Comparison of ENCODE assay signal across 8 mouse cellular contexts in the genomic region with DNA sequence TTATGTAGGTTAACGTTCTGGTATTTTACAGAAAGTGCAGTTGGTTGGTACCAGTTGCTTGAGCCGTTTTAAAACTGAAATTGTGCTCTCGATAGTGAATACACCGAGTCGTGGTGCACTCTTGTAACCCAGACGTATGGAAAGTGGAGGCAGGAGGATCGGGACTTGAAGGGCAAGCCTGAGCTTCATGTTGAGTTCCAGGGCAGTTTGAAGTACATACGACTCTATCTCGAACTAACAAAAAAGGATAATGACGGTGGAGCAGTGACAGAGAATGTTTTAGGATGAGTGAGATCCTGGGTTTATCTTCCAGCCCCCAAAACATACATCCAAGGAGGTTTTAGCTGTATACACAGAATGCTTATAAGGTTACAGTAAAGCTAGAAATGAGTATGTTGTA. TPM values are rescaled to one million over a fixed set of nuclear protein-coding genes. Genes with fewer than 3 reads are reported as not detected.
DNase-seq lines count a peak whose midpoint lies in the region; ATAC-seq and TF ChIP-seq lines count a peak whose summit lies in the region.

No protein-coding gene starts in this region.

- no peak for ATAC-seq in heart, embryonic 12.5 days (ENCODE audit: insufficient number of reproducible peaks, low FRiP score)
- ATAC-seq in G1E (ENCODE audit: extremely low read depth, insufficient number of reproducible peaks, low FRiP score, poor library complexity, severe bottlenecking), result no peak
- ATAC-seq in forebrain, embryonic 16.5 days, result no peak
- no peak for ATAC-seq in liver, postnatal 0 days
- no peak for ATAC-seq in granulocyte monocyte progenitor cell, adult 5-6 weeks (replicated peaks; ENCODE audit: poor library complexity, severe bottlenecking)

- no peaks in the 10 kb centered on the region for H3K27me3 ChIP-seq in heart, embryonic 12.5 days (replicated peaks)
- H3K27me3 ChIP-seq in G1E (ENCODE audit: insufficient read depth, low read length), result peaks cover 10% of the 10 kb centered on the region
- H3K27me3 ChIP-seq in forebrain, embryonic 16.5 days (replicated peaks; ENCODE audit: control insufficient read depth, insufficient read depth, low read length), result no peaks in the 10 kb centered on the region
- no peaks in the 10 kb centered on the region for H3K27me3 ChIP-seq in liver, postnatal 0 days (ENCODE audit: insufficient read depth, low read length)

- H3K9ac ChIP-seq in heart, embryonic 12.5 days, result peak overlapping the region; percentile 88
- peak overlapping the region; percentile 81 for H3K9ac ChIP-seq in forebrain, embryonic 16.5 days (replicated peaks; ENCODE audit: low read depth, low read length)
- peak overlapping the region; percentile 96 for H3K9ac ChIP-seq in liver, postnatal 0 days (replicated peaks)

- no peaks in the 10 kb centered on the region for H3K36me3 ChIP-seq in heart, embryonic 12.5 days
- H3K36me3 ChIP-seq in G1E (replicated peaks), result peaks cover 11% of the 10 kb centered on the region
- H3K36me3 ChIP-seq in forebrain, embryonic 16.5 days (ENCODE audit: control insufficient read depth, insufficient read depth), result no peaks in the 10 kb centered on the region
- 0 out of 2 replicates have a peak, but pooled peaks cover 2% of the 10 kb centered on the region for H3K36me3 ChIP-seq in liver, postnatal 0 days (replicated peaks; ENCODE audit: insufficient read depth, low read length)

- 11% methylated on average over 10 of the region's 10 CpGs for WGBS in heart, embryonic 12.5 days
- 16% methylated on average over 10 of the region's 10 CpGs for WGBS in forebrain, embryonic 16.5 days
- WGBS in liver, postnatal 0 days (ENCODE audit: insufficient replicate concordance), result 4% methylated on average over 10 of the region's 10 CpGs

- H3K9me3 ChIP-seq in heart, embryonic 12.5 days (replicated peaks), result no peaks in the 10 kb centered on the region
- no peaks in the 10 kb centered on the region for H3K9me3 ChIP-seq in G1E (replicated peaks)
- no peaks in the 10 kb centered on the region for H3K9me3 ChIP-seq in forebrain, embryonic 16.5 days (ENCODE audit: control insufficient read depth, low read length)
- no peaks in the 10 kb centered on the region for H3K9me3 ChIP-seq in liver, postnatal 0 days (ENCODE audit: low read length)

- H3K27ac ChIP-seq in heart, embryonic 12.5 days (ENCODE audit: poor library complexity, severe bottlenecking), result peak overlapping the region; percentile 64
- no peak overlapping the region for H3K27ac ChIP-seq in forebrain, embryonic 16.5 days (ENCODE audit: low read length)
- H3K27ac ChIP-seq in liver, postnatal 0 days (ENCODE audit: low read depth), result peak overlapping the region; percentile 97

- no peak for TF ChIP-seq CTCF in G1E (IDR thresholded peaks at IDR 0.05; ENCODE audit: low read depth, low read length)
- no peak for TF ChIP-seq CTCF in liver, postnatal 0 days (IDR thresholded peaks at IDR 0.05; ENCODE audit: low read depth)

- DNase-seq in heart, adult 8-10 months (ENCODE audit: low spot score), result no peak
- no peak for DNase-seq in G1E (ENCODE audit: low spot score)
- no peak for DNase-seq in liver, postnatal 0 days
- no peak for DNase-seq in gastrocnemius, postnatal 10 days
- DNase-seq in urinary bladder, postnatal 36 days (ENCODE audit: low spot score in 2 of 2), result no peak

- H3K4me2 ChIP-seq in heart, embryonic 12.5 days, result peak overlapping the region; percentile 93
- peak overlapping the region; percentile 63 for H3K4me2 ChIP-seq in forebrain, embryonic 16.5 days (ENCODE audit: low read length)
- H3K4me2 ChIP-seq in liver, postnatal 0 days (ENCODE audit: low read depth, low read length), result peak overlapping the region; percentile 66

- peaks cover 7% of the 10 kb centered on the region; the same call in 1 of the 2 replicates for H3K4me1 ChIP-seq in heart, embryonic 12.5 days (replicated peaks)
- peaks cover 30% of the 10 kb centered on the region for H3K4me1 ChIP-seq in G1E (ENCODE audit: insufficient read depth, low read depth, low read length)
- peaks cover 10% of the 10 kb centered on the region for H3K4me1 ChIP-seq in forebrain, embryonic 16.5 days (replicated peaks; ENCODE audit: control insufficient read depth, insufficient read depth, low read length)
- peaks cover 11% of the 10 kb centered on the region for H3K4me1 ChIP-seq in liver, postnatal 0 days (ENCODE audit: insufficient read depth)

- no peak for TF ChIP-seq EP300 in liver, postnatal 0 days (IDR thresholded peaks at IDR 0.05; ENCODE audit: low read depth)

- peak overlapping the region; percentile 99 for H3K4me3 ChIP-seq in heart, embryonic 12.5 days
- peak overlapping the region; percentile 99 for H3K4me3 ChIP-seq in G1E (ENCODE audit: low read depth, low read length)
- H3K4me3 ChIP-seq in forebrain, embryonic 16.5 days (replicated peaks; ENCODE audit: low read length), result peak overlapping the region; percentile 94
- peak overlapping the region; percentile 88 for H3K4me3 ChIP-seq in liver, postnatal 0 days (ENCODE audit: low read depth, low read length)

RNA-seq across cellular contexts. Expression of gene Eif2ak1, which starts 0.9 kb away (rescaled TPM):
- 35.0 and 35.4 TPM in 2 replicates for polyA plus RNA-seq in heart, embryonic 12.5 days (2016; fragmentation: Nextera tagmentation; extraction: Ambion mirVana)
- 10 to 100 TPM; 19.0 to 22.3 (median 21.3) TPM for total RNA-seq in heart, adult 8-10 months (2022)
- total RNA-seq in G1E (2014; fragmentation: Nextera tagmentation), result 52.6 and 73.0 TPM in 2 replicates
- 31.9 and 34.6 TPM in 2 replicates for total RNA-seq in G1E (2017)
- polyA plus RNA-seq in G1E (2012), result 12.9 and 18.9 TPM in 2 replicates
- polyA plus RNA-seq in forebrain, embryonic 16.5 days (2015; fragmentation: Nextera tagmentation; extraction: Ambion mirVana), result 49.6 and 50.9 TPM in 2 replicates
- 45.6 and 49.5 TPM in 2 replicates for polyA plus RNA-seq in liver, postnatal 0 days (2015; fragmentation: Nextera tagmentation; extraction: Ambion mirVana)
- 28.4 and 29.7 TPM in 2 replicates for total RNA-seq in granulocyte monocyte progenitor cell, adult 5-6 weeks (2014; fragmentation: Nextera tagmentation)
- 35.6 and 36.3 TPM in 2 replicates for total RNA-seq in granulocyte monocyte progenitor cell, adult 5-6 weeks (2017)
- 10 to 100 TPM; 23.6 to 23.8 TPM for total RNA-seq in gastrocnemius, postnatal 10 days (2021)
